Mouse (Mus musculus) adrenal gland, adult 2 months (tissue): Measurements from ENCODE around the gene Camkk2. TPM values are rescaled to one million over a fixed set of nuclear protein-coding genes. Genes with fewer than 3 reads are reported as not detected.

Experiments used
- DNase-seq: peaks from one replicate; pipeline ENCODE4 v3.0.0; 2021
- polyA plus RNA-seq: library from polyadenylated mRNA; depleted of rRNA; stranded (reverse); fragments of >200 nt; gene quantifications from 2 replicates; pipeline ENCODE4 v1.2.3, GENCODE M21; 2012
- total RNA-seq, 2 experiments: library from RNA; stranded (reverse); gene quantifications; 2 replicates each; pipeline ENCODE4 v1.2.3; 2021

The Camkk2 gene
- total and polyA plus RNA-seq, 3 experiments = 34.2 to 55.5 (median 42.3) TPM

- DNase-seq = no peak
These were observed 42.4 kb downstream of the Camkk2 start for GRCm38 (mm10) chr5:122736761-122737160.

DNA sequence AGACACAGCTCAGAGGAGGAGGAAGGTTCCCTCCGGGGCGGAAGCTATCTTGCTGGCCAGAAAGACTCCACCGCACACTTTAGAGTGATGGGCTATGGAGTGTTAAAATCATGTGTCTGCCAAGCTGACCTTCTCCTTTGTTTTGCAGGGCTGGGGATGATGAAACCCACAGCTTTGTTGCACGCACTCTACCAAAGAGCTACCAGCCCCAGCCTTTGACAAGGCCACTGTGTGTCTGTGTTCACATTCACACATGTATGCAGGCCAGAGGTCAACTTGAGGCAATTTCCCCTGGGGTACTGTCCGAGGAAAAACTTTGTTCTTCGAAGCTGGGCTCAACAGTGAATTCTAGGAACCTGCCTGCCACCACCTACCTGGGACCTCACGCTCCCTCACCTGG lies 43.4 kb downstream of the Camkk2 start:
- DNase-seq = no peak

GRCm38 (mm10) chr5:122733881-122734280 lies 45.3 kb downstream of the Camkk2 start:
- DNase-seq = no peak

DNA sequence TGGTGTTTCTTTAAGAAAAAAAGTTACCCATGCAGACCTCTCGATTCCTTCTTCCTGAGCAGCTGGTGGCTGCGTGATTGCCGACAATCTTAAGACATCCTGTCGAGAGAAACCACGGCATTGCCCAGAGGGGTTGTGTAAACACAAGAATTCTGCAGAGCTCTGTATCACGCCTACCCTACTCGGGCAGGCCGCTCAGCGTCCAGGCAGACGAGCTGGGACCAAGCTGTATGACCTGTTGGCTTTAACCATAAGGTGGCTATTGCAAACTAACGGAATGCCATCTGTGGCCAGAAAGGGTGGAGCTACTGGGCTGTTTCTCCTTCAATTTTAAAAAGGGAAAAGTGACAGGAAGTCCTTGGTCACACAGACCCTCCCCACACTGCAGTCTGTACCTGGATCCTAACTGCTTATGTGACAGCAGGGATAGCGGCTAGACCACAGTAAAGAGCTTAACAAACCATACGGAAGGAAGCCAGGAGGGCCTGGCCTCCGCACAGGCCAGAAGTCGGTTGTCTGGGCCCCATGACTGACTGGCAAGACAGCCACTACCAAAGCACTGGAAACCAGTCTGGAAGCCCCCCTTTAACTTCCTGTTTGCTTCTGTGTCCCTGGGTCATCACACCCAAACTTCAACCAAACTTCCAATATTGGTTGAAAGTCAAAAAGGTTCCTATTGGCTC lies 47.1 kb downstream of the Camkk2 start:
- peak; percentile 23 for DNase-seq

DNA sequence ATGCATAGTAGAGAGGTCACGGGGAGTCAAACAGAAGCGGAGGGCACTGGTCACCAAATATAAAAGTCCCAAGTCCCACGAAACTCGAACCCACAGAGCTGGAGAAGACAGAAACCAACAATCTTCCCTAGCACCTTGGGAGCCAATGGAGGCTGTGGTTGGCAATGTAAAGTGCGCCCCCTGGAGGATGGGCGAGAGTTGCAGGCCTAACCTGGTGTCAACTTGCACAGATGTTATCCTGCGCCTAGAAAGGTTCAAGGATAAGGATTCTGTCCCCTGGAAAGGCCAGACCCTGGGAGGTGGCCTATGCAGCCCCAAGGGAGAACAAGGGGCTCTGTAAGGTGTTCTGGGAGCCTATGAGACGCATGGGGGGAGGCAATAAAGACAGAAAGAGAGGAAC lies 47.9 kb downstream of the Camkk2 start:
- DNase-seq = peak; percentile 65

DNA sequence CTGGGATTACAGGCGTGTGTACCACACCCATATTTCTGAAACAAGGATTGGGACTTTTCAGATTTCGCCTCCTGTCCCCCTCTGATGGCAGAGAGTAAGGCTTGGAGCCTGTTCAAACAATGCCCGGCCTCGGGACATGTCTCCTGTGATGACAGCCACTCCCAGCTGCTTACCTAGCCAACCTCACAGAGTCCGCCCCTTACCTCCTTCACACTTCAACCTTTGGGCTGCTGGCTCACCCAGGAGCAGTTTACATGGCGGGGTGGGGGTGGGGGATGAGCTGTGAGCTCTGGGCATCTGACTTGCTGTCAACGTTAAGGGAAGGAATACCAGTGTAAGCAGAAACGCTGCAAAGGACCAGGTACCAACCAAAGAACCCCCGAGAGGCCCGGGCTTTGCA lies 48.4 kb downstream of the Camkk2 start:
- DNase-seq = no peak

GRCm38 (mm10) chr5:122727096-122727495 lies 52.1 kb downstream of the Camkk2 start:
- no peak for DNase-seq

GRCm38 (mm10) chr5:122726595-122726994 lies 52.6 kb downstream of the Camkk2 start:
- no peak for DNase-seq

GRCm38 (mm10) chr5:122726068-122726467 lies 53.1 kb downstream of the Camkk2 start:
- DNase-seq = peak; percentile 62

GRCm38 (mm10) chr5:122725453-122725852 lies 53.8 kb downstream of the Camkk2 start:
- DNase-seq = no peak

GRCm38 (mm10) chr5:122719168-122719567 lies 60.0 kb downstream of the Camkk2 start:
- no peak for DNase-seq

- DNase-seq = no peak
These were observed 60.8 kb downstream of the Camkk2 start for GRCm38 (mm10) chr5:122718400-122718799.

DNA sequence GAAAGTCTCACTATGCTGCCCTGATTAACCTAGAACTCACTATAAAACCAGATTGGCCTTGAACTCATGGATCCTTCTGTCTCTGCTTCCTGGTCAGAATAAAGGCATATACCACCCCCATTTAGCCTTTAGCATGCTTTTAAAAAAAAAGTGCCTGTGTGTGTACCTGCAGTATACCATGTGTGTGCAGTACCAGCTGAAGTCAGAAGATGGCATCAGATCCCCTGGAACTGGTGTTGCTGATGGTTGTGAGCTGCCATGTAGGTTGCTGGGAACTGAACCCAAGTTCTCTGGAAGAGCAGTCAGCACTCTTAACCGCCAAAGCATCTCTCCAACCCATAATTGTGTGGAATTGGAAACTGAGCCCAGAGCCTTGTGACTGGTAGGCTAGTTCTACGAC lies 62.4 kb downstream of the Camkk2 start:
- no peak for DNase-seq

DNA sequence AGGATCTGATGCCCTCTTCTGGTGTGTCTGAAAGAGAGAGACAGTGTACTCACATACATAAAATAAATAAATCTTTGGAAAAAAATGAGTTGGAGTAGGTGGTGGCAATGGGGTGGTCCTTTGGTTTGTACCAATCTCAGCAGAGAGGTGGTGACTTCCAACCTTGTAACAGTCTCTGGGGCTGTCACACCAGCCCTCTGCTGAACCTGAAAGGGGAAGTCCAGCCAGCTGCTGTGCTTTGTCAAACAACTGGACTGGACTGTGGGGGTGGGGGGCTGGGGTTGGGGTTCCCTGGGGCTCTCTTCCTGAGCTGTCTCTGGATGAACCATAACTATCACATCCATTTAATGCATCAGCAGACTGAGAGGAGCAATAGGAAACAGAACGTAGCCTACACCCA lies 63.5 kb downstream of the Camkk2 start:
- DNase-seq = no peak

DNA sequence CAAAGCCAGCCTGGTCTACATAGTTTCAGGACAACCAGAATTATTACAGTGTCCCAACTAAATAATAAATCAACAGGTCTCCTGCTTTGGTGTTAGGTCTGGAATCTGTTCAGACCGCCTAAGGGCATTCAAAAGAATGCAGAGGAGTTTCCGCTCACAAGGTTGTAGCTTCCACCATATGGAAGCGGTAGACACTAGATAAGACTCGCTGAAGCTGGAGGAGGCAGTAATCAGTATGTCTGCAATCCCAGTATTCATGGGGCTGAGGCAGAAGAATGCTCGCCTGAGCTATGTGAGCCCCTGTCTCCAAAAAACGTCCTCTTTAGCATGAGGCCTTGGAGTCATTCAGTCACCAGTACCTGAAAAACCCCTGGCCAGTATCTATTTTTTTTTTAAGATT lies 70.4 kb downstream of the Camkk2 start:
- no peak for DNase-seq

GRCm38 (mm10) chr5:122707276-122708181 lies 71.7 kb downstream of the Camkk2 start, which contains the start of gene P2rx4:
TSS of gene P2rx4 (plus strand) at chr5:122707544.
- DNase-seq = peak; percentile 92

- DNase-seq = no peak
These were observed 72.3 kb downstream of the Camkk2 start for GRCm38 (mm10) chr5:122706917-122707275.

DNA sequence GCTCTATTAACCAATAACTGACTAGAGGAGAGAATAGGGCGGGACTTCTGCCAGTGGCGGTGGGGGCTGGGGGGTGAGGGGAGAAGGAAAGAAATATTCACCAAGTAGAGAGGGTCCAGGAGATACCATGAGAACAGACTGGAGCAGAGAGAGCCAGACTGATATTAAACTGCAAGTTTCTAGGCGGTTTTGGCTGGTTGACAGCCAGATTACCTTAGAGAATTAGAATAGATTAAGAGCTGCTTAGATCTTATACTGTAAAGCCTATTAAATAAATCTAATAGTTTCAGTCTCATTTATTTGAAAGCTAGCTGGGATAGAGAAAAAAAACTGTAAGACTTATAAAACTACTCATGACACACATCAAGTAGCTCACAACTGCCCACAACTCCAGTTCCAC lies 74.0 kb downstream of the Camkk2 start:
- no peak for DNase-seq

DNA sequence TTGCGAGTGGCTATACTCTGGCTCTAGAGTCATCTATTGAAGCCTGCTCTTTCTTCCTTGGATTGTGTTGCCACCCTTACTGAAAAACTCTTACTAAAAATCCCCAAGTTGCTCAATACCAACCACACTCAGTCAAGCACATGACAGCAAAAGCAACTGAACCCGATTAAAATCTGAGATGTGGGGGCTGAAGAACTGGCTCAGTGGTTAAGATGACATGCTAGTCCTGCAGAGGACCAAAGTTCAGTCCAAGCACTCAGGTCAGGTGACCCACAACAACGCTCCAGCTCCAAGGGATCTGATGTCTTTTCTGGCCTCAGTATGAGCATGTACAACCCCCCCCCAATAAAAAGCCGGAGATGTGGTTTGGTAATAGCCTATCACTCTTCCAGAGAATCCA lies 74.6 kb downstream of the Camkk2 start:
- DNase-seq = no peak

- no peak for DNase-seq
These were observed 75.6 kb downstream of the Camkk2 start for GRCm38 (mm10) chr5:122703574-122703973.

DNA sequence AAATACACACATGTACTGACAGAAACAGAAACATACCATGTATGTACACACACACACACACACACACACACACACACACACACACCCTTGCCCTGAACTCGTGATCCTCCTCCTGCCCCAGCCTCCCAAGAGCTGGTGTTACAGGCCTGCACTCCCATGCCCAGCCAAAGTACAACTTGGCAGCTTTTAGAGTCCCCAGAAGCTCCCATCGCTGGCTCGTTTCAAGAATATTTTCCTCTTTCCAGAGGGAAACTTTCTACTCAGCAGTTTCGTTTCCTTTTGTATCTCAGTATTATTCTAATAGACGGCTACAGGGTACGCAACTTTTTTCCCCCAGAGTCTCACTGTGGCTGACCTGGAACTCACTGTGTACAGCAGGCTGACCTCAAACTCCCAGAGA lies 77.1 kb downstream of the Camkk2 start:
- peak; percentile 23 for DNase-seq

GRCm38 (mm10) chr5:122700837-122701212 lies 78.4 kb downstream of the Camkk2 start:
- DNase-seq = no peak

DNA sequence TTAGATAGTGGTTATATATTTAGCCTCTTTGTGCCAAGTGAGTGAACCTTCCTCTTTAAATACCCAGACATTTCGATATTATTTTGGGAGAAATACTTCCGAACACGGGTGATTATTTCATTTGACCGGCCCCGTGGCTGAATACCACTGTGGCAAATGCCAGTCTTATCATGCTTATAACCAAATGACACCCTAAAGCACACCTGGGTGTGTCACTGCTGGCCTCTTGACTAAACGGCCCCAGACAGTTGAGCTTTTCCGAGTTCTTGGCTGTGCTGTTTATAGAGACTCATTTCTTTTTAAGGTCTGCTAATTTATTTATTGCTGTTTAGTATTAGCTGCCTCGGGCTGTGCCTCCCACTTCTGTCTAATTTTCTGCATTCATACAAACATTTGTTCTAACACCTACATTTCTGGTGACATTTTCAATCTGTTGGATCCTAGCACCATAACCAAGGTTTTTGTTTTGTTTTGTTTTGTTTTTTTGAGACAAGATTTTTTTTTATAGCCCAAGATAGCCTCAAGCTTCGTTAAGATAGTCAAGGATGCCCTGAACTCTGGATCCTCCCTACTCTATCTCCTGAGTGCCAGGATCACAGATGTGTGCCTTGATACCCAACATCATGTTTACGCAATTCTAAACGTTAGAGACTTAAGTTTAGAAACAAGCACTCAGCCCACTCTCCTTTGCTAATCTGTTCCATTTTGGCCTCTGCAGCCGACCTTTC lies 78.9 kb downstream of the Camkk2 start:
- no peak for DNase-seq
